Mouse (Mus musculus) hindbrain, postnatal 0 days (tissue): ENCODE results near the gene Smarca4. TPM values are rescaled to one million over a fixed set of nuclear protein-coding genes. Genes with fewer than 3 reads are reported as not detected.
A peak's percentile ranks its signal among the peaks of the same experiment; 100 is the strongest.

Source experiments
- ATAC-seq: fragments of 200-750 bp; cut with Nextera tagmentation; 2 replicates; pipeline ENCODE4 v1.8.0; 2017; ENCODE audit warnings: mild to moderate bottlenecking, moderate TSS enrichment, moderate library complexity
- DNase-seq: peaks from one replicate; pipeline ENCODE4 v3.0.0-alpha.2; 2015; ENCODE audit warnings: low spot score
- H3K27ac ChIP-seq: fragments of 300-500 bp; sonication (generic); 2 replicates; pipeline ENCODE4 v1.5.1; 2014; ENCODE audit warnings: mild to moderate bottlenecking
- H3K27me3 ChIP-seq: fragments of 300-500 bp; sonication (generic); 2 replicates; pipeline ENCODE4 v1.6.1; 2014; ENCODE audit warnings: low read length, mixed read lengths; ENCODE audit not compliant: insufficient read depth
- H3K36me3 ChIP-seq: fragments of 300-500 bp; sonication (generic); 2 replicates; pipeline ENCODE4 v1.6.1; 2014; ENCODE audit warnings: low read length, mixed read lengths; ENCODE audit not compliant: insufficient read depth
- H3K4me1 ChIP-seq: fragments of 300-500 bp; sonication (generic); 2 replicates; pipeline ENCODE4 v1.6.1; 2014; ENCODE audit warnings: antibody characterized with exemption, low read length, mixed read lengths; ENCODE audit not compliant: insufficient read depth
- H3K4me2 ChIP-seq: fragments of 300-500 bp; sonication (generic); 2 replicates; pipeline ENCODE4 v1.6.1; 2014; ENCODE audit warnings: low read depth, mild to moderate bottlenecking, low read length, moderate library complexity, mixed read lengths
- H3K4me3 ChIP-seq: fragments of 300-500 bp; sonication (generic); 2 replicates; pipeline ENCODE4 v1.5.1; 2014; ENCODE audit warnings: low read length
- H3K9ac ChIP-seq: fragments of 300-500 bp; sonication (generic); replicated peaks from 2 replicates; pipeline ENCODE4 v1.6.1; 2014; ENCODE audit warnings: mild to moderate bottlenecking, low read length, moderate library complexity, mixed read lengths
- H3K9me3 ChIP-seq: fragments of 300-500 bp; sonication (generic); 2 replicates; pipeline ENCODE4 v1.6.1; 2016; ENCODE audit warnings: low read length, mixed read lengths
- CTCF ChIP-seq: IDR thresholded peaks from 2 replicates; pipeline ENCODE4 v1.5.1; 2016; ENCODE audit warnings: antibody characterized with exemption, control low read depth, low read depth
- WGBS: fragments of 180-500 bp; shearing (Covaris S2); extraction: QIAGEN DNeasy Blood & Tissue Kit; methylation state at CpG from one replicate; pipeline ENCODE4 v1.1.7; 2014; 5-methylcytosine and 5-hydroxymethylcytosine counted together
- polyA plus RNA-seq: library from polyadenylated mRNA; unstranded; fragments of >200 nt; fragmentation: Nextera tagmentation; extraction: Ambion mirVana; gene quantifications from 2 replicates; pipeline ENCODE4 v1.2.1, GENCODE M21; 2015
- total RNA-seq: library from RNA; depleted of rRNA; stranded (reverse); fragments of >200 nt; gene quantifications from 2 replicates; pipeline ENCODE4 v1.2.3, GENCODE M21; 2014

Smarca4 gene
- total and polyA plus RNA-seq, 2 experiments from 2014 or later = 80.6 to 171 TPM

DNA sequence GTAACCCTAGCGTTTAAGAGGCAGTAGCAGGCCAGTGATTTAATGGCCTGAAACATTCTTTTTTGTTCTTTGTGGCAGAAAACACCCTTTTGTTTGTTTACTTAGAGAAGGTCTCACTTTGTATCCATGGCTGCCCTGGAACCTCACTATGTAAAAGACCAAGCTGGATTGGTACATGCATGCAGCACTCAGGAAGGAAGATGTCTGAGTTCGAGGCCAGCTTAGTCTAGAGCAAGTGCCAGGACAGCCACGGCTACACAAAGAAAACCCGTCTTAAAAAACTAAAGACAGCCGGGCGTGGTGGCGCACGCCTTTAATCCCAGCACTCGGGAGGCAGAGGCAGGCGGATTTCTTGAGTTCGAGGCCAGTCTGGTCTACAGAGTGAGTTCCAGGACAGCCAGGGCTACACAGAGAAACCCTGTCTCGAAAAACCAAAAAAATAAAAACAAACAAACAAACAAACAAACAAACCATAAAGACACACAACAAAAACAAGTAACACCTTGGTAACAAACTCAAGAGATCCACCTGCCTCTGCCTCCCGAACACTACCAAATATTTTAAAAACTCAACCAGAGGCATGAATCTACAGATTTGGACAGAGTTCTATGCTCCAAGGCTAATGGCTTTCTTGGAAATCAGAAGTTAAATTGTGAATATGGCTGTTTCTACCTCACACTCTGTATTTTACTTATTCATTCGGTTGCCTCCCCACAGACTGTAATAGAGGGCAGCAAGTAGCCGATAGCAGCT, 929 bp upstream of the Smarca4 start:
- DNase-seq (no peak), ATAC-seq (no peak)
- no peak; the same call in 1 of the 2 replicates for TF ChIP-seq CTCF
- no peaks in the 10 kb centered on the region for H3K9me3 ChIP-seq
- H3K4me2 ChIP-seq = peak overlapping the region; percentile 68
- H3K4me3 ChIP-seq = peak overlapping the region; percentile 73
- peak overlapping the region; percentile 96 for H3K27ac ChIP-seq
- no peaks in the 10 kb centered on the region for H3K27me3 ChIP-seq
- WGBS = 76% methylated on average over 15 of the region's 15 CpGs
- H3K36me3 ChIP-seq = no peaks in the 10 kb centered on the region
- peak overlapping the region; percentile 70 for H3K9ac ChIP-seq
- peaks cover 11% of the 10 kb centered on the region; the same call in 1 of the 2 replicates for H3K4me1 ChIP-seq

DNA sequence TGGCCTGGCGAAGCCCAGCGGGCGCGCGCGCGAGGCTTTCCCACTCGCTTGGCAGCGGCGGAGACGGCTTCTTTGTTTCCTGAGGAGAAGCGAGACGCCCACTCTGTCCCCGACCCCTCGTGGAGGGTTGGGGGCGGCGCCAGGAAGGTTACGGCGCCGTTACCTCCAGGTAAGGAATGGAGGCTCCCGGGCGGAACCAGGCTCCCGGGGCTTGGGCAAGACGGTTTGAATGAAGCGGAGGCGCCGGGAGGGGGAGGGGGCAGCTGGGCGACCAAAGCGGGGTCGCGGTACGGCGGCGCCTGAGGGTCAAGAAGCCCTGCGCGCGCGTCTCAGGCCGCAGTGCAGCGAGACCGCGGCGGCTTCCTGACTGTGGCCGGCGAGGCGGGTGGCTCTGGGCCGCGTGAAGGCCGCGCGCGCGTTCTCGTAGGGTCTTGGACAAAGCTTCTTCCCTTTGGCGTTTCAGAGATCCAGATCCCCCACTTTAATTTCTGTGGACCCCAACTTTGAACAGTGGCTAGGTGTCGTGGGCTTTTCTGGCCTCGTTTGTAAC, 338 bp downstream of the Smarca4 start:
- peak overlapping the region; percentile 58 for H3K4me2 ChIP-seq
- no peak for TF ChIP-seq CTCF
- DNase-seq = peak; percentile 93
- WGBS = under 1% methylated on average over 51 of the region's 57 CpGs
- H3K27me3 ChIP-seq = no peaks in the 10 kb centered on the region
- no peaks in the 10 kb centered on the region for H3K9me3 ChIP-seq
- peak overlapping the region; percentile 96 for H3K27ac ChIP-seq
- no peaks in the 10 kb centered on the region for H3K36me3 ChIP-seq
- H3K4me3 ChIP-seq = peak overlapping the region; percentile 73
- peak; percentile 81 for ATAC-seq
- H3K9ac ChIP-seq = peak overlapping the region; percentile 81
- H3K4me1 ChIP-seq = peaks cover 11% of the 10 kb centered on the region; the same call in 1 of the 2 replicates

DNA sequence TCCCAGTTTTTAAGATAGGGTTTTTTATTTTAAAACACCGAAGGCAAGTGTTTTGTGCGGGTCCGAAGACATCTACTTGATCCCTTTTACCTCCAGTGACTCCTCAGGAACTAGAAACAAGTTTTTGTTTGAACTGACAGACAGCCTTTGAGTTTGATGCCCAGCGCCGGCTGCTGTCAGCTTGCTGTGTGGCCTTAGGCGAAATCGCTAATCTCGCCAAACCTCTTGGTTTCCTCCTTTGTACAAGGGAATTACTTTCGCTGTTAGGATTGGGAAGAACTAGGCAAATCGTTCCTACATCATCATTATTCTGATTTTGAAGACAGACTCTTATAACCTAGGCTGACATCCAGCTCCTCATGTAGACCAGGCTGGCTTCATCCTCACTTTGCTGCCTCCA, 1.1 kb downstream of the Smarca4 start:
- 4% methylated on average over 10 of the region's 10 CpGs for WGBS
- DNase-seq = peak; percentile 44
- H3K27me3 ChIP-seq = no peaks in the 10 kb centered on the region

DNA sequence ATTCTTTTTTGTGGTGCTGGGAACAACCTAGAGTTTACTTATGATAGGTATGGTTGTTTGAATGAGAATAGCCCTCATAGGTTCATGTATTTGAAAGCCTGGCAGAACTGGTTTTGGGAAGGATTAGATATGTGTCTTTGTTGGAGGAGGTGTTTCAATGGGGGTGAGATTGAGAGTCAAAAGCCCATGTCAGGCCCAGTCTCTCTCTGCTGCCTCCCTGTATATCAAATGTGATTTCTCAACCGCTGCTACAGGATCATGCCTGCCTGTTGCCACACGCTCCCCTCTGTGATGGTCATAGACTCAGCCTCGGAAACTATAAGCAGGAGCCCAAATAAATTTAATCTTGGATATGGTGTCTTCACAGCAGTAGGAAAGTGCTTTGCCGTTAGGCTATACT, 4.3 kb downstream of the Smarca4 start:
- ATAC-seq = no peak
- H3K4me3 ChIP-seq = no peak overlapping the region
- H3K4me1 ChIP-seq = peaks cover 11% of the 10 kb centered on the region; the same call in 1 of the 2 replicates
- H3K9ac ChIP-seq = no peak overlapping the region
- H3K4me2 ChIP-seq = no peak overlapping the region
- no peaks in the 10 kb centered on the region for H3K36me3 ChIP-seq
- no peak for TF ChIP-seq CTCF
- H3K27me3 ChIP-seq = no peaks in the 10 kb centered on the region
- no peaks in the 10 kb centered on the region for H3K9me3 ChIP-seq
- H3K27ac ChIP-seq = no peak overlapping the region
- no peak for DNase-seq
- WGBS = 77% methylated on average over 4 of the region's 4 CpGs

More for the DNA sequence above, 1.1 kb downstream of the Smarca4 start:
- H3K9me3 ChIP-seq = no peaks in the 10 kb centered on the region
- H3K4me3 ChIP-seq = peak overlapping the region; percentile 73
- H3K4me1 ChIP-seq = peaks cover 11% of the 10 kb centered on the region; the same call in 1 of the 2 replicates
- peak overlapping the region; percentile 96 for H3K27ac ChIP-seq
- H3K36me3 ChIP-seq = no peaks in the 10 kb centered on the region
- no peak for ATAC-seq
- no peak for TF ChIP-seq CTCF
- H3K9ac ChIP-seq = peak overlapping the region; percentile 81
- peak overlapping the region; percentile 58 for H3K4me2 ChIP-seq

DNA sequence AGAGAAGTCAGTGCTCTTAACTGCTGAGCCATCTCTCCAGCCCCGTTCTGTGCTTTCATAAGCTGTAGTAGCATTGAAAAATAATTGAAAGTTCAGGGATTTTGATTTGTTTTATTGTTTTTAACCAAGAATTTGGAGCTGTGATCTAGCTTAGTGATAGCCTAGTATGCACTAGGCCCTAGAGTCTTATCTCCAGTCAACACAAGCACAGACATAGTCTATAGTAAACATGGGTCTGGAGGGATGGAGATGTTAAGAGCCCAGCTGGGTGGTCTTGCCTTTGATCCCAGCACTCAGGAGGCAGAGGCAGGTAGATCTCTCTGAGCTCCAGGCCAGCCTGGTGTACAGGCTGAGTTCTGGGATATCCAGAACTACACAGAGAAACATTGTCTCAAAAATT, 6.7 kb downstream of the Smarca4 start:
- Histone ChIP-seq H3K4me2 (no peak overlapping the region), H3K27me3 (no peaks in the 10 kb centered on the region), H3K27ac (no peak overlapping the region), H3K4me1 (peaks cover 7% of the 10 kb centered on the region; the same call in 1 of the 2 replicates), H3K9me3 (no peaks in the 10 kb centered on the region), H3K36me3 (no peaks in the 10 kb centered on the region), H3K9ac (no peak overlapping the region), H3K4me3 (no peak overlapping the region)
- WGBS = 98% methylated on average over 1 of the region's 1 CpGs
- ATAC-seq = no peak
- TF ChIP-seq CTCF = no peak
- no peak for DNase-seq

DNA sequence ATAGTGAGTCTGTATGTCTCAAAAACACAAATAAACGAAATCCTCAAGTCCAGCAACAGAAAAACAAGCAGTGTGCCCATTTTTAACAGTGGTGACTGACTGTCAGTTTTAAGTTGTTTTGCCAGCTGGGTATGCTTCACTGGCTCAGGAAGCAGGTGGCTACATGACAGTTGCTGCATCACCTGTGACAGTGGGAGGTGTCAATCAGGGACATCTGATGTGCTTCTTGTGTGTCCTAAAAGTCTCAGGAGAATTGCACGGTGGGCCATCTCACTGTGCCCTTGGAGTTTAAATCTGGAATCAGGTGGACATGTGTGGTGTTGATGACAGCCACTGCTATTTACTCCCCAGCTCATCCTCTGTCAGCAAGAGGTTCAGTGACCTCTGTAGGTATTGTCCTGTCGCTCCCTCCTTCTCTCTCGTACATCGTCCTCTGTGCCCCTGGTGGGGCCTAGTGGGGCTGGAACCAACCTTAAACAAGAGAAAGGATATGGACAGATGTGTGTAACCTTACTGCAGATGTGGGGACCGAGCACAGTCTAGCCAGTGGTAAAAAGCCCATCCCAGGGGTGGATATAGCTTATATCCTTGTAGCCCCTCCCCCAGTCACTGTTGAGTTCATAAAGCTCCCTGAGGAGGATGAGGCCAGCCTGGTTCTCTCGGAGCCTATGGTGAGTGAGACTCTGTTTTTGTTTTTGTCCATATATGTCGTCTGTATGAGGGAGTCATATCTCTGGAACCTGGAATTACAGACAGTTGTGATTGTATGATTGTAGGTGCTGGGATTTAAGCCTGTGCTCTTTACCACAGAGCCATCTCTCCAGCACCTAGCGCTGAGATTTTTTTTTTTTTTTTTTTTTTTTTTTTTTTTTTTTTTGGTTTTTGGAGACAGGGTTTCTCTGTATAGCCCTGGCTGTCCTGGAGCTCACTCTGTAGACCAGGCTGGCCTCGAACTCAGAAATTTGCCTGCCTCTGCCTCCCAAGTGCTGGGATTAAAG, 9.7 kb downstream of the Smarca4 start:
- no peak overlapping the region for H3K4me3 ChIP-seq
- no peaks in the 10 kb centered on the region for H3K36me3 ChIP-seq
- ATAC-seq (no peak), DNase-seq (no peak)
- no peaks in the 10 kb centered on the region for H3K27me3 ChIP-seq
- WGBS = 79% methylated on average over 10 of the region's 10 CpGs
- H3K9ac ChIP-seq = no peak overlapping the region
- no peak overlapping the region for H3K27ac ChIP-seq
- TF ChIP-seq CTCF = no peak
- H3K9me3 ChIP-seq = no peaks in the 10 kb centered on the region
- no peaks in the 10 kb centered on the region for H3K4me1 ChIP-seq
- H3K4me2 ChIP-seq = no peak overlapping the region
